Mouse (Mus musculus) liver, adult 2 months (tissue): Measurements from ENCODE around the gene Kcnt2. TPM values are rescaled to one million over a fixed set of nuclear protein-coding genes. Genes with fewer than 3 reads are reported as not detected.

ENCODE experiments used
- DNase-seq: peaks from one replicate; pipeline ENCODE4 v3.0.0-alpha.2; 2011; ENCODE audit warnings: low read depth, low spot score; ENCODE audit errors: extremely low read depth
- H3K27ac ChIP-seq: fragments of 200-500 bp; replicated peaks from 2 replicates; pipeline ENCODE4 v1.5.1; 2012; ENCODE audit warnings: low read depth, mild to moderate bottlenecking, control low read depth, inconsistent platforms, low read length; ENCODE audit not compliant: insufficient read depth
- H3K27me3 ChIP-seq: fragments of 200-500 bp; 2 replicates; pipeline ENCODE4 v1.6.1; 2012; ENCODE audit warnings: mild to moderate bottlenecking, moderate library complexity, low read length, inconsistent platforms; ENCODE audit not compliant: control insufficient read depth, insufficient read depth
- H3K36me3 ChIP-seq: fragments of 200-500 bp; 2 replicates; pipeline ENCODE4 v1.6.1; 2012; ENCODE audit warnings: low read length, inconsistent platforms; ENCODE audit not compliant: control insufficient read depth, insufficient read depth
- H3K4me1 ChIP-seq: fragments of 200-500 bp; 2 replicates; pipeline ENCODE4 v1.6.1; 2011; ENCODE audit warnings: low read length; ENCODE audit not compliant: control insufficient read depth, insufficient read depth
- H3K4me3 ChIP-seq: fragments of 200-500 bp; 2 replicates; pipeline ENCODE4 v1.5.1; 2011; ENCODE audit warnings: low read depth, mild to moderate bottlenecking, control low read depth, low read length, moderate library complexity; ENCODE audit not compliant: insufficient read depth
- H3K79me2 ChIP-seq: fragments of 200-500 bp; 2 replicates; pipeline ENCODE4 v1.6.1; 2012; ENCODE audit warnings: inconsistent platforms, mild to moderate bottlenecking, low read length, moderate library complexity; ENCODE audit not compliant: control insufficient read depth, insufficient read depth
- H3K9ac ChIP-seq: fragments of 200-500 bp; 2 replicates; pipeline ENCODE4 v1.6.1; 2012; ENCODE audit warnings: low read depth, mild to moderate bottlenecking, control low read depth, inconsistent platforms, low read length
- CTCF ChIP-seq: fragments of 200-500 bp; IDR thresholded peaks from 2 replicates; pipeline ENCODE4 v1.5.1; 2011; ENCODE audit warnings: low read depth, low read length, control low read depth
- POLR2A ChIP-seq: fragments of 200-500 bp; IDR thresholded peaks from 2 replicates; pipeline ENCODE4 v1.6.1; 2011; ENCODE audit warnings: low read length, control low read depth; ENCODE audit not compliant: insufficient read depth; ENCODE audit errors: extremely low read depth
- WGBS: fragments of 180-500 bp; shearing (Covaris S2); methylation state at CpG from one replicate; pipeline ENCODE4 v1.1.7; 2018; 5-methylcytosine and 5-hydroxymethylcytosine counted together
- polyA plus RNA-seq: library from polyadenylated mRNA; depleted of rRNA; stranded (reverse); fragments of >200 nt; gene quantifications from 2 replicates; pipeline ENCODE4 v1.2.3, GENCODE M21; 2012
- total RNA-seq: library from RNA; depleted of rRNA; stranded (reverse); fragments of >200 nt; gene quantifications from 2 replicates; pipeline ENCODE4 v1.2.3, GENCODE M21; 2014

Kcnt2 gene
- total and polyA plus RNA-seq, 2 experiments: 0.18 to 0.83 TPM

DNA sequence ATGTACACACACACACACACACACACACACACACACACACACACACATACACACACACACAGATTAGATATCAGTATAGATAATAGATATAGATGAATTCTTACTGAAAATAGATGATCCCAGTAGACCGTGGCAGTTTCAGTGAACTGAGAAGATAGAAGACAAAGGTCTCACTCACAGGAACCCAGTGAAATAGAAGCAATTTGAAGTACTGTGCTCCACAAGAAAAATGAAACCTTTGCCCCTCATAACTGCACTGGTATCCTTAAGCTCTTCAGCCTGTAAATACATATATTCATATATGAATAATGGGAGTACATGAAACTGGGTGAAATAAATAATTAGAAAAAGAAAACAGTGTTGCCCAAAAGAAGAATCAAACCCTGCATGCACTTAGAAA lies 197.9 kb downstream of the Kcnt2 start:
- Histone ChIP-seq H3K4me1 (no peaks in the 10 kb centered on the region), H3K4me3 (no peak overlapping the region), H3K27ac (no peak overlapping the region), H3K27me3 (no peaks in the 10 kb centered on the region), H3K9ac (no peak overlapping the region), H3K36me3 (no peaks in the 10 kb centered on the region), H3K79me2 (no peaks in the 10 kb centered on the region)
- DNase-seq: no peak
- 81% methylated on average over 1 of the region's 1 CpGs for WGBS
- no peak for TF ChIP-seq POLR2A
- no peak for TF ChIP-seq CTCF

- Histone ChIP-seq H3K4me3 (no peak overlapping the region), H3K79me2 (no peaks in the 10 kb centered on the region), H3K9ac (no peak overlapping the region), H3K4me1 (no peaks in the 10 kb centered on the region), H3K27me3 (no peaks in the 10 kb centered on the region), H3K27ac (no peak overlapping the region), H3K36me3 (no peaks in the 10 kb centered on the region)
- WGBS: 46% methylated on average over 5 of the region's 5 CpGs
- peak; percentile 69 for DNase-seq
- TF ChIP-seq CTCF: no peak
These were observed 198.4 kb downstream of the Kcnt2 start for GRCm38 (mm10) chr1:140444394-140444793.

- TF ChIP-seq POLR2A: no peak
- TF ChIP-seq CTCF: no peak
- H3K4me3 ChIP-seq: no peak overlapping the region
- 87% methylated on average over 3 of the region's 3 CpGs for WGBS
- no peaks in the 10 kb centered on the region for H3K4me1 ChIP-seq
- no peaks in the 10 kb centered on the region for H3K79me2 ChIP-seq
- H3K27me3 ChIP-seq: no peaks in the 10 kb centered on the region
- H3K9ac ChIP-seq: no peak overlapping the region
- no peak for DNase-seq
- no peak overlapping the region for H3K27ac ChIP-seq
- H3K36me3 ChIP-seq: no peaks in the 10 kb centered on the region
These were observed 205.5 kb downstream of the Kcnt2 start for GRCm38 (mm10) chr1:140451461-140451860.

DNA sequence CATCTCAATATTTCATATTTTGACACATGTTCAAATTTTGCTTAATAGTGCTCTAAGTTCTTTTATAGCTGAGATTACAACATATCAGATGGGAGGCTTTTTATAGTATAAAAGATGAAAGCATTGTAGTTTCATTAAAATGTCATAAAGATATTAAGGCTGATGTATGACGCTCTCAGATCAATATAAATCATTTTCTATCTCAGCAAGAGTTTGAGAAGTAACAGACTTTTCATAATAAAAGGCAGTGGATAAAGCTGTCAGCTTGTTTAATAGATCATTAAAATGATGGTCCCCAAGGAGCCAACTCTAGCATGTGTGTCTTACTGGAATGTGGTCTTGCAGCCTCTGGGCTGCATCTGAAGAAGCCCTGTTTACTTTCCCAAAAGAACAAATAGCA lies 206.0 kb downstream of the Kcnt2 start:
- no peak overlapping the region for H3K4me3 ChIP-seq
- DNase-seq: no peak
- no peaks in the 10 kb centered on the region for H3K79me2 ChIP-seq
- no peaks in the 10 kb centered on the region for H3K4me1 ChIP-seq
- no peak overlapping the region for H3K27ac ChIP-seq
- no peak for TF ChIP-seq POLR2A
- TF ChIP-seq CTCF: no peak
- H3K27me3 ChIP-seq: no peaks in the 10 kb centered on the region
- 91% methylated on average over 1 of the region's 1 CpGs for WGBS
- no peaks in the 10 kb centered on the region for H3K36me3 ChIP-seq
- no peak overlapping the region for H3K9ac ChIP-seq

DNA sequence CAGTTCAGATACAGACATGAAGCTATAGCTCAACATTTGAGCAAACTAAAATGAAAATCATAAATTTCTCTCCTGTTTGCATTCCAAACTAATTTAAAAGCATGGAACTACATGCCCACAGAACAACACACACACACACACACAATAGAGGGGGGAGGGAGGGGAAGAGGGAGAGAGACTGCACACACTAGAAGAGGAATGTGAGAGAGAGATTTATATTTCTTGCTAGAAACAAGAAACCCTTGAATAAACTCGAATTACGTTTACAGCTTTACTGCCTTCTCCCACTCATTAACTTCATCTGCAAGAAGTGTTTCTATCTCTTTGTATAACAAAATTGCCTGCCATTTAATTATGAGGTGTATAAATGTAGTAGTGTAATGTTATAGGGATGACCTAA lies 209.9 kb downstream of the Kcnt2 start:
- Histone ChIP-seq H3K4me3 (no peak overlapping the region), H3K9ac (no peak overlapping the region), H3K4me1 (no peaks in the 10 kb centered on the region), H3K36me3 (no peaks in the 10 kb centered on the region), H3K27me3 (no peaks in the 10 kb centered on the region), H3K79me2 (no peaks in the 10 kb centered on the region), H3K27ac (no peak overlapping the region)
- no peak for DNase-seq
- no peak for TF ChIP-seq CTCF
- no peak for TF ChIP-seq POLR2A
- 79% methylated on average over 2 of the region's 2 CpGs for WGBS

DNA sequence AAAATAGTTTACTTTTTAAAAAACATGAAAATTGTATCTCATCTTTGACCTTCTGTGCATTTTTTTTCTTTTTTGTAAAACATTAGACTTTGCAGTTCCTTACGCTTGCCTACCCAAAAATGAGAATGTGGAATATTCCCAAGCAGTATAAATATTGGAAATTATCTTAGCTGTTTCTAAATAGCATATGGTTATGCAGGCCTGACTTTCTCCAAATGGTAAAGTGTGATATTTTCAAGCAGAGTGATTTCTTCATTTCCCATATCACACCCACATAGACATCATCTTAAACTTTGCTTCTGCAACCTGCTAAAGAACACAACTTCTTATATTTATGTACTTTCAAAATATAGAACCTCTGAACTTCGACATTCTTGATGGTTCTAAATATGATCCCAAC lies 210.9 kb downstream of the Kcnt2 start:
- Histone ChIP-seq H3K4me1 (no peaks in the 10 kb centered on the region), H3K79me2 (no peaks in the 10 kb centered on the region), H3K4me3 (no peak overlapping the region), H3K27me3 (no peaks in the 10 kb centered on the region), H3K36me3 (no peaks in the 10 kb centered on the region), H3K9ac (no peak overlapping the region), H3K27ac (no peak overlapping the region)
- 83% methylated on average over 2 of the region's 2 CpGs for WGBS
- DNase-seq: no peak
- no peak for TF ChIP-seq POLR2A
- no peak for TF ChIP-seq CTCF
